Mouse (Mus musculus) liver, embryonic 16.5 days (tissue): ENCODE measurements around the gene Zbtb20. TPM values are rescaled to one million over a fixed set of nuclear protein-coding genes. Genes with fewer than 3 reads are reported as not detected.

ENCODE experiments used
- ATAC-seq: fragments of 200-750 bp; cut with Nextera tagmentation; 2 replicates; pipeline ENCODE4 v1.8.0; 2017; ENCODE audit warnings: low read depth, mild to moderate bottlenecking, moderate number of reproducible peaks, moderate library complexity
- H3K27ac ChIP-seq: fragments of 300-500 bp; sonication (generic); 2 replicates; pipeline ENCODE4 v1.5.1; 2014; ENCODE audit warnings: mild to moderate bottlenecking, low read length
- H3K27me3 ChIP-seq: fragments of 300-500 bp; sonication (generic); 2 replicates; pipeline ENCODE4 v1.6.1; 2014; ENCODE audit warnings: low read depth, low read length, mixed read lengths; ENCODE audit not compliant: control insufficient read depth, insufficient read depth
- H3K36me3 ChIP-seq: fragments of 300-500 bp; sonication (generic); 2 replicates; pipeline ENCODE4 v1.6.1; 2014; ENCODE audit warnings: mild to moderate bottlenecking; ENCODE audit not compliant: control insufficient read depth, insufficient read depth
- H3K4me1 ChIP-seq: fragments of 300-500 bp; sonication (generic); 2 replicates; pipeline ENCODE4 v1.6.1; 2014; ENCODE audit warnings: low read depth, low read length, mixed read lengths; ENCODE audit not compliant: control insufficient read depth
- H3K4me2 ChIP-seq: fragments of 300-500 bp; sonication (generic); 2 replicates; pipeline ENCODE4 v1.6.1; 2014; ENCODE audit warnings: low read depth, low read length, mixed read lengths
- H3K4me3 ChIP-seq: fragments of 300-500 bp; sonication (generic); 2 replicates; pipeline ENCODE4 v1.5.1; 2014; ENCODE audit warnings: low read depth, mild to moderate bottlenecking, low read length
- H3K9ac ChIP-seq: fragments of 300-500 bp; sonication (generic); 2 replicates; pipeline ENCODE4 v1.6.1; 2014; ENCODE audit warnings: low read depth, low read length
- H3K9me3 ChIP-seq: fragments of 300-500 bp; sonication (generic); replicated peaks from 2 replicates; pipeline ENCODE4 v1.6.1; 2016; ENCODE audit warnings: low read length; ENCODE audit not compliant: control insufficient read depth
- WGBS: fragments of 180-500 bp; shearing (Covaris S2); extraction: QIAGEN DNeasy Blood & Tissue Kit; methylation state at CpG from one replicate; pipeline ENCODE4 v1.1.7; 2014; ENCODE audit not compliant: insufficient replicate concordance; 5-methylcytosine and 5-hydroxymethylcytosine counted together
- polyA plus RNA-seq: library from polyadenylated mRNA; unstranded; fragments of >200 nt; fragmentation: Nextera tagmentation; extraction: Ambion mirVana; gene quantifications from 2 replicates; pipeline ENCODE4 v1.2.1, GENCODE M21; 2015

Gene Zbtb20
- polyA plus RNA-seq, 1 experiment from 2014 or later: 5.7 TPM

GRCm38 (mm10) chr16:43098666-43099065 is 223.0 kb downstream of the Zbtb20 start:
- Histone ChIP-seq H3K36me3 (no peaks in the 10 kb centered on the region), H3K9ac (no peak overlapping the region), H3K27ac (no peak overlapping the region), H3K27me3 (no peaks in the 10 kb centered on the region), H3K4me3 (no peak overlapping the region), H3K4me2 (no peak overlapping the region), H3K4me1 (no peaks in the 10 kb centered on the region), H3K9me3 (no peaks in the 10 kb centered on the region)
- WGBS: 50% methylated on average over 5 of the region's 5 CpGs
- ATAC-seq: no peak

- WGBS: 33% methylated on average over 1 of the region's 1 CpGs
- H3K36me3 ChIP-seq: no peaks in the 10 kb centered on the region
Measured at GRCm38 (mm10) chr16:43111288-43111687, 235.6 kb downstream of the Zbtb20 start.

GRCm38 (mm10) chr16:43113968-43114367 is 238.3 kb downstream of the Zbtb20 start:
- Histone ChIP-seq H3K27ac (no peak overlapping the region), H3K36me3 (no peaks in the 10 kb centered on the region), H3K4me3 (no peak overlapping the region), H3K9me3 (no peaks in the 10 kb centered on the region), H3K27me3 (no peaks in the 10 kb centered on the region), H3K4me1 (no peaks in the 10 kb centered on the region), H3K9ac (no peak overlapping the region), H3K4me2 (no peak overlapping the region)
- ATAC-seq: no peak
- WGBS: 57% methylated on average over 1 of the region's 1 CpGs

More at GRCm38 (mm10) chr16:43111288-43111687, 235.6 kb downstream of the Zbtb20 start:
- Histone ChIP-seq H3K4me1 (no peaks in the 10 kb centered on the region), H3K4me3 (no peak overlapping the region), H3K27me3 (no peaks in the 10 kb centered on the region), H3K4me2 (no peak overlapping the region), H3K27ac (no peak overlapping the region), H3K9ac (no peak overlapping the region), H3K9me3 (no peaks in the 10 kb centered on the region)
- ATAC-seq: no peak

GRCm38 (mm10) chr16:43129966-43130365 is 254.3 kb downstream of the Zbtb20 start:
- WGBS: 64% methylated on average over 4 of the region's 4 CpGs
- H3K4me3 ChIP-seq: no peak overlapping the region
- no peaks in the 10 kb centered on the region for H3K27me3 ChIP-seq
- ATAC-seq: no peak
- no peaks in the 10 kb centered on the region for H3K9me3 ChIP-seq
- H3K4me1 ChIP-seq: no peaks in the 10 kb centered on the region
- no peak overlapping the region for H3K9ac ChIP-seq
- no peak overlapping the region for H3K4me2 ChIP-seq
- H3K27ac ChIP-seq: no peak overlapping the region
- H3K36me3 ChIP-seq: no peaks in the 10 kb centered on the region

- Histone ChIP-seq H3K9ac (no peak overlapping the region), H3K4me1 (no peaks in the 10 kb centered on the region), H3K9me3 (no peaks in the 10 kb centered on the region), H3K36me3 (no peaks in the 10 kb centered on the region), H3K4me2 (no peak overlapping the region), H3K27ac (no peak overlapping the region), H3K27me3 (no peaks in the 10 kb centered on the region), H3K4me3 (no peak overlapping the region)
- ATAC-seq: no peak
- WGBS: 58% methylated on average over 6 of the region's 6 CpGs
Measured at GRCm38 (mm10) chr16:43130583-43130982, 254.9 kb downstream of the Zbtb20 start.

GRCm38 (mm10) chr16:43131077-43131476 is 255.4 kb downstream of the Zbtb20 start:
- no peak overlapping the region for H3K4me3 ChIP-seq
- no peaks in the 10 kb centered on the region for H3K9me3 ChIP-seq
- ATAC-seq: no peak
- H3K4me2 ChIP-seq: no peak overlapping the region
- H3K27me3 ChIP-seq: no peaks in the 10 kb centered on the region
- H3K9ac ChIP-seq: no peak overlapping the region
- no peak overlapping the region for H3K27ac ChIP-seq
- H3K4me1 ChIP-seq: no peaks in the 10 kb centered on the region
- H3K36me3 ChIP-seq: no peaks in the 10 kb centered on the region

GRCm38 (mm10) chr16:43168506-43168905 is 292.8 kb downstream of the Zbtb20 start:
- WGBS: 54% methylated on average over 4 of the region's 4 CpGs
- Histone ChIP-seq H3K4me3 (no peak overlapping the region), H3K27ac (no peak overlapping the region), H3K27me3 (no peaks in the 10 kb centered on the region), H3K4me1 (no peaks in the 10 kb centered on the region), H3K4me2 (no peak overlapping the region), H3K36me3 (no peaks in the 10 kb centered on the region), H3K9me3 (no peaks in the 10 kb centered on the region), H3K9ac (no peak overlapping the region)
- no peak for ATAC-seq

GRCm38 (mm10) chr16:43169273-43169905 is 293.7 kb downstream of the Zbtb20 start:
- no peak overlapping the region for H3K27ac ChIP-seq
- no peaks in the 10 kb centered on the region for H3K9me3 ChIP-seq
- no peak overlapping the region for H3K4me2 ChIP-seq
- H3K27me3 ChIP-seq: no peaks in the 10 kb centered on the region
- H3K4me3 ChIP-seq: no peak overlapping the region
- no peaks in the 10 kb centered on the region for H3K36me3 ChIP-seq
- ATAC-seq: no peak
- no peak overlapping the region for H3K9ac ChIP-seq
- 70% methylated on average over 2 of the region's 2 CpGs for WGBS
- no peaks in the 10 kb centered on the region for H3K4me1 ChIP-seq

- H3K9ac ChIP-seq: no peak overlapping the region
- H3K27ac ChIP-seq: no peak overlapping the region
- no peaks in the 10 kb centered on the region for H3K36me3 ChIP-seq
- H3K4me2 ChIP-seq: no peak overlapping the region
- H3K9me3 ChIP-seq: no peaks in the 10 kb centered on the region
- no peaks in the 10 kb centered on the region for H3K27me3 ChIP-seq
- H3K4me1 ChIP-seq: no peaks in the 10 kb centered on the region
- H3K4me3 ChIP-seq: no peak overlapping the region
- 62% methylated on average over 2 of the region's 2 CpGs for WGBS
- ATAC-seq: no peak
Measured at GRCm38 (mm10) chr16:43172139-43172538, 296.5 kb downstream of the Zbtb20 start.
